Mouse (Mus musculus): ENCODE measurements around the gene Reck.
A peak's percentile ranks its signal among the peaks of the same experiment; 100 is the strongest.

The Reck gene

GRCm38 (mm10) chr4:43875160-43875918 is at the start of gene Reck:
Reck (plus strand) TSS chr4:43875530.
- DNase-seq (ENCODE audit: low spot score): peak; percentile 91

- DNase-seq (ENCODE audit: low spot score): no peak
These were observed 46.5 kb upstream of the Reck start for GRCm38 (mm10) chr4:43828806-43829205.

GRCm38 (mm10) chr4:43832031-43832430 is 43.3 kb upstream of the Reck start:
- DNase-seq (ENCODE audit: low spot score): no peak

GRCm38 (mm10) chr4:43833752-43834151 is 41.6 kb upstream of the Reck start:
- DNase-seq (ENCODE audit: low spot score): no peak

GRCm38 (mm10) chr4:43834749-43835148 is 40.6 kb upstream of the Reck start:
- no peak for DNase-seq (ENCODE audit: low spot score)

GRCm38 (mm10) chr4:43838326-43838725 is 37.0 kb upstream of the Reck start:
- DNase-seq (ENCODE audit: low spot score): no peak

GRCm38 (mm10) chr4:43840101-43840500 is 35.2 kb upstream of the Reck start, which contains the start of gene Olfr157:
Olfr157 (minus strand) TSS chr4:43840201.
- DNase-seq (ENCODE audit: low spot score): no peak

- no peak for DNase-seq (ENCODE audit: low spot score)
These were observed 24.1 kb upstream of the Reck start, which contains the start of gene Olfr155 for GRCm38 (mm10) chr4:43851265-43851664. Olfr155 (plus strand) TSS chr4:43851565.

GRCm38 (mm10) chr4:43854101-43854500 is 21.2 kb upstream of the Reck start:
- no peak for DNase-seq (ENCODE audit: low spot score)

GRCm38 (mm10) chr4:43859886-43860285 is 15.4 kb upstream of the Reck start:
- no peak for DNase-seq (ENCODE audit: low spot score)

- peak; percentile 38 for DNase-seq (ENCODE audit: low spot score)
These were observed 14.4 kb upstream of the Reck start for GRCm38 (mm10) chr4:43860744-43861519.

GRCm38 (mm10) chr4:43863298-43863697 is 12.0 kb upstream of the Reck start:
- DNase-seq (ENCODE audit: low spot score): no peak

GRCm38 (mm10) chr4:43869821-43870220 is 5.5 kb upstream of the Reck start:
- no peak for DNase-seq (ENCODE audit: low spot score)

GRCm38 (mm10) chr4:43874501-43874900 is 829 bp upstream of the Reck start:
- no peak for DNase-seq (ENCODE audit: low spot score)

GRCm38 (mm10) chr4:43875919-43876411 is 635 bp downstream of the Reck start:
- no peak for DNase-seq (ENCODE audit: low spot score)

GRCm38 (mm10) chr4:43877230-43877629 is 1.9 kb downstream of the Reck start:
- no peak for DNase-seq (ENCODE audit: low spot score)

- DNase-seq (ENCODE audit: low spot score): no peak
These were observed 2.9 kb downstream of the Reck start for GRCm38 (mm10) chr4:43878121-43878776.

- DNase-seq (ENCODE audit: low spot score): no peak
These were observed 4.2 kb downstream of the Reck start for GRCm38 (mm10) chr4:43879566-43879965.

- no peak for DNase-seq (ENCODE audit: low spot score)
These were observed 8.9 kb downstream of the Reck start for GRCm38 (mm10) chr4:43884196-43884595.

- no peak for DNase-seq (ENCODE audit: low spot score)
These were observed 15.9 kb downstream of the Reck start for GRCm38 (mm10) chr4:43891247-43891646.

- no peak for DNase-seq (ENCODE audit: low spot score)
These were observed 21.9 kb downstream of the Reck start for GRCm38 (mm10) chr4:43897209-43897608.

GRCm38 (mm10) chr4:43899197-43899596 is 23.9 kb downstream of the Reck start:
- no peak for DNase-seq (ENCODE audit: low spot score)
